Comparison of ENCODE assay signal across 7 mouse cellular contexts in the genomic region with DNA sequence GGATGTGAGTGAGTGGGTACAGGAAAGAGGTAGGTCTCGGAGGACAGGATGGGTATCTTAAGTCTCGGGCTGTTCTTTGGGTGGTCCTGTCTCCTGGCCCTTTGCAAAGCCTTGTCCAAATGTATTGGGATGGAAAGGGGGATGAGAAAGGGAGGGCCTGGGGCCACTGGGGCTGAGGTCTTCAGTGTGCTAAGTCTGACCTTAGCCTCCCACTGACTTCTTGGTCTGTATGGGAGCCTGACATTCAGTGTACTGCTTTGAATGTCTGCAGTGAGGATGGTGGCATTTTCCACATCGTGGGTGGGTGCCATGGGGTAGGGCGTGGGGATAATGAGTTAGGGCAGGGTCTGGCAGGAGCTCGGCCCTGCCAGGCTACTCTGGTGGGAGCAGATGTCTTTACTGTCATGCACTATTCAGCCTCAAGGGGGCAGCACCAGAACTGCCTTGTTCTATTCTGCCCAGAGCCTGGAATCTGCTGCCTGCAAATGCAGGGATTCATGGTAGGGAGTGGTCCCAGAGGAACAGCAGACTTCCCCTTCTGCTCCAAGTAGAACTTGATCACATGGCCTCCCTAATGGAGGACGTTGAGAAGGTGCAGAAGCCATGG. TPM values are rescaled to one million over a fixed set of nuclear protein-coding genes. Genes with fewer than 3 reads are reported as not detected.
DNase-seq lines count a peak whose midpoint lies in the region; ATAC-seq and TF ChIP-seq lines count a peak whose summit lies in the region.

No protein-coding gene starts in this region.

- 34% methylated on average over 6 of the region's 6 CpGs for WGBS in forebrain, embryonic 15.5 days
- WGBS in intestine, embryonic 15.5 days: 37% methylated on average over 6 of the region's 6 CpGs
- WGBS in midbrain, embryonic 11.5 days: 36% methylated on average over 6 of the region's 6 CpGs
- WGBS in spleen, adult 2 months: 61% methylated on average over 6 of the region's 6 CpGs

- peak; percentile 52; the same call in 1 of the 2 replicates for TF ChIP-seq CTCF in spleen, adult 2 months (IDR thresholded peaks at IDR 0.05; ENCODE audit: extremely low read depth, insufficient read depth, insufficient read length, insufficient replicate concordance)

- intact Hi-C loops in left cerebral cortex, postnatal 14 days (cut with DNase I): loop anchor here (2.0 to 5.0 kb wide), 3 partner anchors 476 to 583 kb away; no protein-coding TSS in a partner anchor

- peak; percentile 86 for DNase-seq in R1 (ENCODE audit: low read depth, low spot score)
- DNase-seq in c-Kit-positive CD71-positive TER-119-negative erythroid progenitor cells, embryonic 14.5 days (ENCODE audit: low read depth): peak; percentile 31
- DNase-seq in left cerebral cortex, postnatal 14 days (ENCODE audit: low spot score in 2 of 2): peak; percentile 80 to 86
- DNase-seq in midbrain, embryonic 11.5 days (ENCODE audit: low spot score, missing footprints): peak; percentile 98
- DNase-seq in spleen, adult 2 months (ENCODE audit: low read depth in 1 of 2, low spot score in 2 of 2): peak in 1 of 2 experiments; percentile 20

- no peak overlapping the region for H3K4me3 ChIP-seq in forebrain, embryonic 15.5 days
- H3K4me3 ChIP-seq in intestine, embryonic 15.5 days (replicated peaks): no peak overlapping the region
- H3K4me3 ChIP-seq in midbrain, embryonic 11.5 days (ENCODE audit: low read depth, low read length): no peak overlapping the region
- H3K4me3 ChIP-seq in spleen, adult 2 months (ENCODE audit: extremely low read depth, insufficient read depth, insufficient read length): no peak overlapping the region

- peak; percentile 86 for ATAC-seq in forebrain, embryonic 15.5 days (replicated peaks)
- 0 out of 2 replicates have a peak, but pooled peaks have one; percentile 28 for ATAC-seq in intestine, embryonic 15.5 days
- peak; percentile 84 for ATAC-seq in midbrain, embryonic 11.5 days (ENCODE audit: low FRiP score)

- no peaks in the 10 kb centered on the region for H3K9me3 ChIP-seq in forebrain, embryonic 15.5 days
- no peaks in the 10 kb centered on the region for H3K9me3 ChIP-seq in intestine, embryonic 15.5 days
- H3K9me3 ChIP-seq in midbrain, embryonic 11.5 days (ENCODE audit: control insufficient read depth, low read length): no peaks in the 10 kb centered on the region

- no peak overlapping the region for H3K4me2 ChIP-seq in forebrain, embryonic 15.5 days (replicated peaks)
- no peak overlapping the region for H3K4me2 ChIP-seq in intestine, embryonic 15.5 days (replicated peaks)
- H3K4me2 ChIP-seq in midbrain, embryonic 11.5 days: no peak overlapping the region

- H3K4me1 ChIP-seq in forebrain, embryonic 15.5 days: no peaks in the 10 kb centered on the region
- no peaks in the 10 kb centered on the region for H3K4me1 ChIP-seq in intestine, embryonic 15.5 days (replicated peaks)
- H3K4me1 ChIP-seq in midbrain, embryonic 11.5 days (ENCODE audit: control insufficient read depth, insufficient read depth, low read length): no peaks in the 10 kb centered on the region
- no peaks in the 10 kb centered on the region for H3K4me1 ChIP-seq in spleen, adult 2 months (ENCODE audit: control insufficient read depth, insufficient read depth, insufficient read length)

- no peak for TF ChIP-seq POLR2A in spleen, adult 2 months (IDR thresholded peaks at IDR 0.05; ENCODE audit: low read depth, low read length)

- H3K27ac ChIP-seq in forebrain, embryonic 15.5 days (replicated peaks): no peak overlapping the region
- H3K27ac ChIP-seq in intestine, embryonic 15.5 days: no peak overlapping the region
- no peak overlapping the region for H3K27ac ChIP-seq in midbrain, embryonic 11.5 days (ENCODE audit: low read depth, low read length)
- no peak overlapping the region for H3K27ac ChIP-seq in spleen, adult 2 months (ENCODE audit: insufficient read depth, low read length)

- H3K9ac ChIP-seq in forebrain, embryonic 15.5 days (replicated peaks): no peak overlapping the region
- H3K9ac ChIP-seq in intestine, embryonic 15.5 days: no peak overlapping the region
- H3K9ac ChIP-seq in midbrain, embryonic 11.5 days (ENCODE audit: low read length): no peak overlapping the region

- no peaks in the 10 kb centered on the region for H3K36me3 ChIP-seq in forebrain, embryonic 15.5 days
- no peaks in the 10 kb centered on the region for H3K36me3 ChIP-seq in intestine, embryonic 15.5 days
- no peaks in the 10 kb centered on the region for H3K36me3 ChIP-seq in midbrain, embryonic 11.5 days (ENCODE audit: control insufficient read depth, insufficient read depth, low read length)
- H3K36me3 ChIP-seq in spleen, adult 2 months (ENCODE audit: control insufficient read depth, insufficient read depth, low read length): peaks cover 43% of the 10 kb centered on the region

- H3K27me3 ChIP-seq in forebrain, embryonic 15.5 days: no peaks in the 10 kb centered on the region
- H3K27me3 ChIP-seq in intestine, embryonic 15.5 days (replicated peaks): no peaks in the 10 kb centered on the region
- no peaks in the 10 kb centered on the region for H3K27me3 ChIP-seq in midbrain, embryonic 11.5 days (ENCODE audit: control insufficient read depth, insufficient read depth, low read length)
- H3K27me3 ChIP-seq in spleen, adult 2 months (ENCODE audit: control insufficient read depth, insufficient read depth, low read length): no peaks in the 10 kb centered on the region

RNA-seq across cellular contexts. Expression of a gene that starts 21.0 kb away (rescaled TPM):
- not detected in 2 replicates for polyA plus RNA-seq in forebrain, embryonic 15.5 days (2015; fragmentation: Nextera tagmentation; extraction: Ambion mirVana)
- not detected in 2 replicates for polyA plus RNA-seq in intestine, embryonic 15.5 days (2015; fragmentation: Nextera tagmentation; extraction: Ambion mirVana)
- total RNA-seq in left cerebral cortex, postnatal 14 days (2021): not detected
- not detected in 2 replicates for polyA plus RNA-seq in midbrain, embryonic 11.5 days (2014; fragmentation: Nextera tagmentation; extraction: Ambion mirVana)
- polyA plus RNA-seq in spleen, adult 2 months (2012; rRNA removed): not detected in 2 replicates

Comparison
In these comparisons a context has a peak if more than half of its experiments do, and no peak if none do; other contexts are left out.
1. ATAC-seq: peak in every context shown above with its lines; median percentile 86 in forebrain, embryonic 15.5 days; 84 in midbrain, embryonic 11.5 days; 28 in intestine, embryonic 15.5 days.